Comparison of ENCODE assay signal across 8 mouse cellular contexts in genomic region chr8:115705591-115706110, GRCm38 (mm10). TPM values are rescaled to one million over a fixed set of nuclear protein-coding genes. Genes with fewer than 3 reads are reported as not detected.
A peak's percentile ranks its signal among the peaks of the same experiment; 100 is the strongest.
DNase-seq lines count a peak whose midpoint lies in the region; ATAC-seq and TF ChIP-seq lines count a peak whose summit lies in the region.

No protein-coding gene starts in this region.

- H3K9me3 ChIP-seq in erythroblast, embryonic 14.5 days (ENCODE audit: control insufficient read depth, low read length), result no peaks in the 10 kb centered on the region
- H3K9me3 ChIP-seq in intestine, postnatal 0 days (ENCODE audit: control insufficient read depth), result no peaks in the 10 kb centered on the region
- H3K9me3 ChIP-seq in liver, embryonic 14.5 days (ENCODE audit: control insufficient read depth, low read length), result no peaks in the 10 kb centered on the region
- H3K9me3 ChIP-seq in stomach, postnatal 0 days (ENCODE audit: control insufficient read depth, low read length), result no peaks in the 10 kb centered on the region

- H3K9ac ChIP-seq in intestine, postnatal 0 days (ENCODE audit: low read depth, low read length), result peak overlapping the region; percentile 93
- 0 out of 2 replicates have a peak overlapping the region, but pooled peaks have one; percentile 9 for H3K9ac ChIP-seq in liver, embryonic 14.5 days (replicated peaks)
- H3K9ac ChIP-seq in stomach, postnatal 0 days (ENCODE audit: low read length), result peak overlapping the region; percentile 71

- ATAC-seq in erythroblast, adult 5-6 weeks (replicated peaks; ENCODE audit: low FRiP score, poor library complexity, severe bottlenecking), result no peak
- ATAC-seq in intestine, postnatal 0 days, result no peak
- no peak for ATAC-seq in liver, embryonic 14.5 days (ENCODE audit: insufficient read depth)
- no peak for ATAC-seq in stomach, postnatal 0 days (ENCODE audit: low FRiP score, low TSS enrichment)

- H3K4me1 ChIP-seq in erythroblast, embryonic 14.5 days (ENCODE audit: control insufficient read depth), result no peaks in the 10 kb centered on the region
- no peaks in the 10 kb centered on the region for H3K4me1 ChIP-seq in intestine, postnatal 0 days (replicated peaks; ENCODE audit: control insufficient read depth, insufficient read depth, low read length)
- H3K4me1 ChIP-seq in liver, embryonic 14.5 days (replicated peaks; ENCODE audit: control insufficient read depth in 2 of 2, insufficient read depth in 2 of 2, low read length in 1 of 2), result no peaks in the 10 kb centered on the region
- H3K4me1 ChIP-seq in stomach, postnatal 0 days (replicated peaks; ENCODE audit: control insufficient read depth, insufficient read depth), result no peaks in the 10 kb centered on the region

- peaks cover 45% of the 10 kb centered on the region for H3K27me3 ChIP-seq in erythroblast, embryonic 14.5 days (ENCODE audit: control insufficient read depth)
- H3K27me3 ChIP-seq in intestine, postnatal 0 days (replicated peaks; ENCODE audit: control insufficient read depth, insufficient read depth, low read length), result no peaks in the 10 kb centered on the region
- peaks cover 37% of the 10 kb centered on the region for H3K27me3 ChIP-seq in liver, embryonic 14.5 days (ENCODE audit: control insufficient read depth, insufficient read depth, low read length)
- no peaks in the 10 kb centered on the region for H3K27me3 ChIP-seq in stomach, postnatal 0 days (ENCODE audit: control insufficient read depth, insufficient read depth, low read length)

- H3K36me3 ChIP-seq in erythroblast, embryonic 14.5 days (ENCODE audit: control insufficient read depth), result no peaks in the 10 kb centered on the region
- H3K36me3 ChIP-seq in intestine, postnatal 0 days (ENCODE audit: control insufficient read depth, insufficient read depth), result no peaks in the 10 kb centered on the region
- H3K36me3 ChIP-seq in liver, embryonic 14.5 days (replicated peaks; ENCODE audit: control insufficient read depth, insufficient read depth, low read depth), result no peaks in the 10 kb centered on the region
- H3K36me3 ChIP-seq in stomach, postnatal 0 days (ENCODE audit: control insufficient read depth, insufficient read depth, low read length), result no peaks in the 10 kb centered on the region

- H3K27ac ChIP-seq in intestine, postnatal 0 days (ENCODE audit: low read depth, low read length), result peak overlapping the region; percentile 98
- H3K27ac ChIP-seq in liver, embryonic 14.5 days, result no peak overlapping the region
- H3K27ac ChIP-seq in stomach, postnatal 0 days (replicated peaks), result peak overlapping the region; percentile 88

- under 1% methylated on average over 35 of the region's 36 CpGs for WGBS in intestine, postnatal 0 days
- under 1% methylated on average over 31 of the region's 36 CpGs for WGBS in liver, embryonic 14.5 days (ENCODE audit: insufficient replicate concordance)
- 1% methylated on average over 35 of the region's 36 CpGs for WGBS in stomach, postnatal 0 days

- TF ChIP-seq EP300 in liver, embryonic 14.5 days (IDR thresholded peaks at IDR 0.05; ENCODE audit: low read depth), result no peak
- TF ChIP-seq EP300 in stomach, postnatal 0 days (optimal IDR thresholded peaks at IDR 0.05), result no peak

- DNase-seq in cerebellum, postnatal 25 days, result peak; percentile 72 to 77
- DNase-seq in gastrocnemius, postnatal 10 days, result peak; percentile 63
- DNase-seq in liver, embryonic 14.5 days (ENCODE audit: low read depth in 3 of 3, low spot score in 3 of 3), result no peak
- peak; percentile 72 for DNase-seq in neural tube, embryonic 10.5 days (ENCODE audit: extremely low spot score, low spot score)
- DNase-seq in stomach, postnatal 0 days (ENCODE audit: low spot score), result peak; percentile 46

- TF ChIP-seq CTCF in intestine, postnatal 0 days (IDR thresholded peaks at IDR 0.05; ENCODE audit: low read depth), result peak; percentile 66
- TF ChIP-seq CTCF in liver, embryonic 14.5 days (IDR thresholded peaks at IDR 0.05; ENCODE audit: low read depth), result peak; percentile 35
- peak; percentile 58 for TF ChIP-seq CTCF in stomach, postnatal 0 days (IDR thresholded peaks at IDR 0.05; ENCODE audit: low read depth)

- H3K4me2 ChIP-seq in intestine, postnatal 0 days (replicated peaks; ENCODE audit: low read depth), result peak overlapping the region; percentile 82
- H3K4me2 ChIP-seq in liver, embryonic 14.5 days (ENCODE audit: low read depth), result peak overlapping the region; percentile 59
- peak overlapping the region; percentile 85 for H3K4me2 ChIP-seq in stomach, postnatal 0 days (replicated peaks; ENCODE audit: low read depth)

- peak overlapping the region; percentile 51 for H3K4me3 ChIP-seq in erythroblast, embryonic 14.5 days (replicated peaks)
- H3K4me3 ChIP-seq in intestine, postnatal 0 days (ENCODE audit: low read depth, low read length), result peak overlapping the region; percentile 80
- peak overlapping the region; percentile 54 to 69 for H3K4me3 ChIP-seq in liver, embryonic 14.5 days (ENCODE audit: insufficient read depth in 1 of 2, low read depth in 2 of 2, low read length in 2 of 2)
- H3K4me3 ChIP-seq in stomach, postnatal 0 days (ENCODE audit: low read depth, low read length), result peak overlapping the region; percentile 68

RNA-seq across cellular contexts. Expression of gene Maf, which starts 1.9 kb away (rescaled TPM):
- polyA plus RNA-seq in erythroblast, embryonic 14.5 days (2012), result 0.26 TPM in 2 replicates
- total RNA-seq in erythroblast, adult 5-6 weeks (2015; ENCODE audit: low replicate concordance), result 2.5 and 4.0 TPM in 2 replicates
- 1.8 and 4.1 TPM in 2 replicates for total RNA-seq in erythroblast, adult 5-6 weeks (2017; ENCODE audit: low replicate concordance)
- 100 to 1,000 TPM; 105 to 109 TPM for total RNA-seq in gastrocnemius, postnatal 10 days (2021)
- 23.9 and 31.6 TPM in 2 replicates for polyA plus RNA-seq in intestine, postnatal 0 days (2015; fragmentation: Nextera tagmentation; extraction: Ambion mirVana)
- 2.6 and 3.1 TPM in 2 replicates for polyA plus RNA-seq in liver, embryonic 14.5 days (2012; rRNA removed)
- 2.0 and 2.2 TPM in 2 replicates for polyA plus RNA-seq in liver, embryonic 14.5 days (2014; fragmentation: Nextera tagmentation; extraction: Ambion mirVana)
- 5.1 and 5.4 TPM in 2 replicates for polyA plus RNA-seq in stomach, postnatal 0 days (2015; fragmentation: Nextera tagmentation; extraction: Ambion mirVana)

Comparison
In these comparisons a context has a peak if more than half of its experiments do, and no peak if none do; other contexts are left out.
1. DNase-seq: peak in cerebellum, postnatal 25 days (2 of 2), gastrocnemius, postnatal 10 days (single experiment), neural tube, embryonic 10.5 days (single experiment) and stomach, postnatal 0 days (single experiment); none in liver, embryonic 14.5 days (0 of 3).
2. H3K9ac ChIP-seq: peak in every context shown above with its lines; median percentile 93 in intestine, postnatal 0 days; 71 in stomach, postnatal 0 days; 9 in liver, embryonic 14.5 days.
3. Peak in every context shown above with its lines, with median percentiles within 50 percentile points of each other: H3K4me3 ChIP-seq, H3K4me2 ChIP-seq and CTCF ChIP-seq.